Mouse (Mus musculus): Measurements from ENCODE around the gene Pappa2. TPM values are rescaled to one million over a fixed set of nuclear protein-coding genes. Genes with fewer than 3 reads are reported as not detected.

The Pappa2 gene
- total and polyA plus RNA-seq, 3 experiments, result 0.09 to 0.47 (median 0.12) TPM

DNA sequence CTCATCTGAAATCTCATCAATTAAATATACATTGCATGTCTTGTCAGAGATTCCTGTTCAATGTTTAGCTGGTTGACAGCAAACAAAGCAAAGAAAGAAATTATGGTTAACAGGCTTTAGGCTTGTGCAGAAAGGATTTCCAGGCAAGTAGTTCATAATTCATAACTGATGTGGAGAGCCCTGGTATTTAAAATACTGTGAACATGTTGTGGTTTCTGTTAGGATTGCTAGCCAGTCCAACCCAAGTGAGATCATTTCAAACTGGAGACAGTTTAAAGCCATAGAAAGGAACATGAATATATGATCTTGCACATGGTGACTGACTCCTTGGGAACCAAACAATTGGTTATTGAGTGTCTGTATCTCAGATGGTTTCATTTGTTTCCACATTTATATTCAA is 152.4 kb downstream of the Pappa2 start:
- TF ChIP-seq POLR2A (IDR thresholded peaks at IDR 0.05; ENCODE audit: insufficient read depth, low read depth, low read length) (no peak), CTCF (IDR thresholded peaks at IDR 0.05) (no peak), EP300 (IDR thresholded peaks at IDR 0.05; ENCODE audit: insufficient read depth, low read depth, low read length) (no peak)
- Histone ChIP-seq H3K79me2 (replicated peaks; ENCODE audit: control insufficient read depth, insufficient read depth, low read length) (no peaks in the 10 kb centered on the region), H3K4me3 (no peak overlapping the region), H3K4me1 (ENCODE audit: control insufficient read depth, insufficient read depth, low read length) (no peaks in the 10 kb centered on the region), H3K27ac (no peak overlapping the region), H3K27me3 (ENCODE audit: control insufficient read depth, insufficient read depth, low read length) (no peaks in the 10 kb centered on the region), H3K9ac (ENCODE audit: low read depth, low read length) (no peak overlapping the region), H3K36me3 (ENCODE audit: control insufficient read depth, insufficient read depth, low read length) (no peaks in the 10 kb centered on the region)
- DNase-seq, result no peak
- intact Hi-C loops (cut with DNase I), result no loop called here

- Histone ChIP-seq H3K27ac (no peak overlapping the region), H3K4me3 (no peak overlapping the region), H3K9ac (ENCODE audit: low read depth, low read length) (no peak overlapping the region), H3K27me3 (ENCODE audit: control insufficient read depth, insufficient read depth, low read length) (no peaks in the 10 kb centered on the region), H3K36me3 (ENCODE audit: control insufficient read depth, insufficient read depth, low read length) (no peaks in the 10 kb centered on the region), H3K4me1 (ENCODE audit: control insufficient read depth, insufficient read depth, low read length) (no peaks in the 10 kb centered on the region), H3K79me2 (replicated peaks; ENCODE audit: control insufficient read depth, insufficient read depth, low read length) (no peaks in the 10 kb centered on the region)
- TF ChIP-seq POLR2A (IDR thresholded peaks at IDR 0.05; ENCODE audit: insufficient read depth, low read depth, low read length) (no peak), EP300 (IDR thresholded peaks at IDR 0.05; ENCODE audit: insufficient read depth, low read depth, low read length) (no peak), CTCF (IDR thresholded peaks at IDR 0.05) (no peak)
- intact Hi-C loops (cut with DNase I), result no loop called here
- DNase-seq, result no peak
- 70% methylated on average over 2 of the region's 2 CpGs for WGBS
Observed at GRCm38 (mm10) chr1:158819676-158820075, 160.6 kb downstream of the Pappa2 start.

DNA sequence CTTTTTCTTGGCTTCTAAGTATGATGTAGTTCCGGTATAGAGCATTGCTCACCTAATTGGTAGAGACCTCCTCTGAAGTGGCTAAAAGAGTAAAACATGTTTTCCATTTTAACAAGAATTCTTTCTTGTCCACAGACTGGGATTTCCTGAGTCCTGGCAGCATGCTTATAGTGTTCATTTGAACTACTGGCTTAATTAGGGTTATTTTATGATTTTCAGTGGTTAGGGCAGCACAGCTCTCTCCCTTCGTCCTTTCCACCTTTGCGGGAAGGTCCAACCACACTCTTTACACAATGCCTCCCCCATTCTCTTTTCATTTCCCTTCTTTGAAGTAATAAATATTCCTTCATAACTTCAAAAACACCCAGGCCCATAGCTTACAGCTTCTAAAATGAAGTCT is 163.8 kb downstream of the Pappa2 start:
- Histone ChIP-seq H3K9ac (ENCODE audit: low read depth, low read length) (no peak overlapping the region), H3K4me3 (no peak overlapping the region), H3K27me3 (ENCODE audit: control insufficient read depth, insufficient read depth, low read length) (no peaks in the 10 kb centered on the region), H3K4me1 (ENCODE audit: control insufficient read depth, insufficient read depth, low read length) (no peaks in the 10 kb centered on the region), H3K36me3 (ENCODE audit: control insufficient read depth, insufficient read depth, low read length) (no peaks in the 10 kb centered on the region), H3K79me2 (replicated peaks; ENCODE audit: control insufficient read depth, insufficient read depth, low read length) (no peaks in the 10 kb centered on the region), H3K27ac (no peak overlapping the region)
- no peak for DNase-seq
- TF ChIP-seq EP300 (IDR thresholded peaks at IDR 0.05; ENCODE audit: insufficient read depth, low read depth, low read length) (no peak), POLR2A (IDR thresholded peaks at IDR 0.05; ENCODE audit: insufficient read depth, low read depth, low read length) (no peak), CTCF (IDR thresholded peaks at IDR 0.05) (no peak)
- intact Hi-C loops (cut with DNase I), result no loop called here
- WGBS, result 91% methylated on average over 3 of the region's 3 CpGs

GRCm38 (mm10) chr1:158811887-158812286 is 168.4 kb downstream of the Pappa2 start:
- TF ChIP-seq EP300 (IDR thresholded peaks at IDR 0.05; ENCODE audit: insufficient read depth, low read depth, low read length), result no peak
- no peak for TF ChIP-seq CTCF (IDR thresholded peaks at IDR 0.05)
- TF ChIP-seq POLR2A (IDR thresholded peaks at IDR 0.05; ENCODE audit: insufficient read depth, low read depth, low read length), result no peak
- intact Hi-C loops (cut with DNase I), result no loop called here
- no peaks in the 10 kb centered on the region for H3K36me3 ChIP-seq (ENCODE audit: control insufficient read depth, insufficient read depth, low read length)
- no peak overlapping the region for H3K27ac ChIP-seq
- 82% methylated on average over 3 of the region's 3 CpGs for WGBS
- H3K4me1 ChIP-seq (ENCODE audit: control insufficient read depth, insufficient read depth, low read length), result no peaks in the 10 kb centered on the region
- DNase-seq, result no peak
- no peaks in the 10 kb centered on the region for H3K79me2 ChIP-seq (replicated peaks; ENCODE audit: control insufficient read depth, insufficient read depth, low read length)
- H3K27me3 ChIP-seq (ENCODE audit: control insufficient read depth, insufficient read depth, low read length), result no peaks in the 10 kb centered on the region
- no peak overlapping the region for H3K9ac ChIP-seq (ENCODE audit: low read depth, low read length)
- H3K4me3 ChIP-seq, result no peak overlapping the region

DNA sequence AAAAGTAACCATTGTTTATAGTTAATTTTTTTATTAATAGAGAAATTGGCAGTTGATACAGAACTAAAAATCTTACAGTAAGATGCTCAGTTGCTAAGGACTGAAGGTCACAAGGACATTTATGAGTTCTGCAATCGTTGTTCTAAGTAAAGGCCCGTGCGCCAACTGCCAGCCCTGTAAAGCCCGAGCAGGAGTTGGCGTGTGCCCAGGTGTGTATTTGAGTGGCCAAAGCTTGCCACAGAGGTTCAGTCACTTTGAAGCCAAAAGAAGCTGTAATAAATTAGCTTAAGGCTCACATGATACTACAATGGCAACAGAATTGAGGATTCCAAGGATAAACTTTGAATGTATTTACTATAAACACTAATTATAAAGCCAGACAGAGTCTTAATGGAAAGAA is 204.8 kb downstream of the Pappa2 start:
- TF ChIP-seq CTCF (IDR thresholded peaks at IDR 0.05), result no peak
- no peak for TF ChIP-seq EP300 (IDR thresholded peaks at IDR 0.05; ENCODE audit: insufficient read depth, low read depth, low read length)
- TF ChIP-seq POLR2A (IDR thresholded peaks at IDR 0.05; ENCODE audit: insufficient read depth, low read depth, low read length), result no peak
- no peaks in the 10 kb centered on the region for H3K79me2 ChIP-seq (replicated peaks; ENCODE audit: control insufficient read depth, insufficient read depth, low read length)
- H3K4me3 ChIP-seq, result no peak overlapping the region
- H3K27ac ChIP-seq, result no peak overlapping the region
- no peaks in the 10 kb centered on the region for H3K27me3 ChIP-seq (ENCODE audit: control insufficient read depth, insufficient read depth, low read length)
- H3K4me1 ChIP-seq (ENCODE audit: control insufficient read depth, insufficient read depth, low read length), result no peaks in the 10 kb centered on the region
- DNase-seq, result no peak
- intact Hi-C loops (cut with DNase I), result no loop called here
- WGBS, result 71% methylated on average over 5 of the region's 5 CpGs
- no peaks in the 10 kb centered on the region for H3K36me3 ChIP-seq (ENCODE audit: control insufficient read depth, insufficient read depth, low read length)
- H3K9ac ChIP-seq (ENCODE audit: low read depth, low read length), result no peak overlapping the region

DNA sequence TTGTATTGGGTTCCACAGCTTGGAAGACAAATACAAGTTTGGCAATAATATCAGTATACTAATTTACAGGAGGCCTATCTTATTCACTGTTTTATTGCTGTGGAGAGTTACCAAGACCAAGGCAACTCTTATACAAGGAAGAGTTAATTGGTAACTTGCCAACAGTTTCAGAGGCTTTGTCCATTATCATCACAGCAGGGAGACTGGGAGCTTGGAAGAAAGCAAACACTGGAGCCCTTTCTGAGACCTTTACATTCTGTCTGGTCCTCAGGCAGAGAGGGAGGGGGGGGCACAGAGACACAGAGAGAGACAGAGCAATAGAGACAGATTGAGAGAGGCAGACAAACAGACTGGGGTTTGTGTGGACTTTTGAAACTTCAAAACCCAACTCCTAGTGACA is 207.2 kb downstream of the Pappa2 start:
- DNase-seq, result no peak
- Histone ChIP-seq H3K4me1 (ENCODE audit: control insufficient read depth, insufficient read depth, low read length) (no peaks in the 10 kb centered on the region), H3K27ac (no peak overlapping the region), H3K4me3 (no peak overlapping the region), H3K27me3 (ENCODE audit: control insufficient read depth, insufficient read depth, low read length) (no peaks in the 10 kb centered on the region), H3K9ac (ENCODE audit: low read depth, low read length) (no peak overlapping the region), H3K79me2 (replicated peaks; ENCODE audit: control insufficient read depth, insufficient read depth, low read length) (no peaks in the 10 kb centered on the region), H3K36me3 (ENCODE audit: control insufficient read depth, insufficient read depth, low read length) (no peaks in the 10 kb centered on the region)
- TF ChIP-seq EP300 (IDR thresholded peaks at IDR 0.05; ENCODE audit: insufficient read depth, low read depth, low read length) (no peak), POLR2A (IDR thresholded peaks at IDR 0.05; ENCODE audit: insufficient read depth, low read depth, low read length) (no peak), CTCF (IDR thresholded peaks at IDR 0.05) (no peak)
- intact Hi-C loops (cut with DNase I), result no loop called here

Measured in heart, adult 2 months (tissue).